Mouse (Mus musculus): ENCODE data around the gene Mctp1. TPM values are rescaled to one million over a fixed set of nuclear protein-coding genes. Genes with fewer than 3 reads are reported as not detected.

Mctp1 gene
- polyA plus RNA-seq, 1 experiment: 0.54 TPM

DNA sequence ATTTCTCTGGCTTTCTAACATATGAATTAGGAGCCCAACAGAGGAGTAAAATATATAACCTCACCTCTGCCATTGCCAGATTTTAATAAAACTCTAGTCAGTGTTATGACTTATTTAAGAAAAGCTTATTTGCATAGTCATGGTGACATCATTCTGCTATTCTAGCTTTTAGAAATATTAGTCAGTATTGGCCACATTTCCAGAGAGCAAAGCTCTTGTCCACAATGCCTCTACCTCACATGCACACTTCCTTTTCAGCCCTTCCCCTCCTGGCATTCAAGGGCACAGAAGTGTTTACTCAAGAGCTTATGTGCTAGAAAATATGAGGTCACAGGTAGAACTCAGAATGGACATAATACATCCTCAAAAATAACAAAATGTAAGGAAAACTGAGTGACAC is 206.9 kb downstream of the Mctp1 start:
- Histone ChIP-seq H3K4me3 (ENCODE audit: insufficient read depth, low read length) (no peak overlapping the region), H3K4me1 (ENCODE audit: control insufficient read depth, insufficient read depth, low read length) (no peaks in the 10 kb centered on the region)
- TF ChIP-seq CTCF (IDR thresholded peaks at IDR 0.05; ENCODE audit: borderline replicate concordance, insufficient read depth, low read length): no peak
- no peak for TF ChIP-seq POLR2A (IDR thresholded peaks at IDR 0.05; ENCODE audit: low read depth, low read length)

DNA sequence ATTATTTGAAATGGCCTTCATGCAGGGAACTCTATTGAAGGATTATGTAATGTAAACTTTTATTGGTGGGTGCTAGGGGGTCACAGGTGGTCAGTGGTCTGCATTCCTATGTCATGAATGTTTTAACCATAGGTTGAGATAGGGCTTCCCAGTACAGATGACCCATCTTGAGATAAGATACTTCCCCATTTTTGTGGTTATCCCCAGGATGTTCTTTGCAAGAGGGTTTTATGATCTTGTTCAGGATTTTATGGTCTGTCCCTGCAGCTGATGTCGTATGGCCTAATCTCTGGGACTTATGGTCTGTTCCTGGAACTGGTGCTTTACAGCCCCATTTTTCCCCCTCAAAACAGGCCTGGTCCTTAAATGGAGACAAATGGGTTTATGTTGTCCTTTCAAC is 207.4 kb downstream of the Mctp1 start:
- TF ChIP-seq POLR2A (IDR thresholded peaks at IDR 0.05; ENCODE audit: low read depth, low read length): no peak
- no peak for TF ChIP-seq CTCF (IDR thresholded peaks at IDR 0.05; ENCODE audit: borderline replicate concordance, insufficient read depth, low read length)
- Histone ChIP-seq H3K4me1 (ENCODE audit: control insufficient read depth, insufficient read depth, low read length) (no peaks in the 10 kb centered on the region), H3K27ac (ENCODE audit: insufficient read depth, low read length) (no peak overlapping the region), H3K4me3 (ENCODE audit: insufficient read depth, low read length) (no peak overlapping the region)

More for the DNA sequence above, 206.9 kb downstream of the Mctp1 start:
- no peak overlapping the region for H3K27ac ChIP-seq (ENCODE audit: insufficient read depth, low read length)

DNA sequence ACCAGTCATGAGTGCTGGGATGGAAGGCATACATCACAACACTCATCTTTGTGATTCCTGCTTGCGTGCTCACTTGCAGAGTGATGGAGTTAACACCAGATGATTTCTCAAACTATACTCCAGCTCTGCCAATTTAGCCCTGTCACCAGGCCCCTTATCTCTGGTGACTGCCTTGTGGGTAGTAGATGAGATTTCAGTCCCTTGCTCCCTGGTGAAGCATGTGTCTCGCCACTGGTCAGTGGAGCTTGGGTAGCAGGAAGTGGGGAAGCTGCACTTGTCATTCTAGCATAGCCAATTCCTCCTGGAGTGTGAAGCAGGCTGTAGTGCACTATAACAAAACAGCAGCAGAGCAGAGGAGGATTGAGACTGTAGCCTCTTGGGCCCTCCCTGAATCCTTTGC is 208.6 kb downstream of the Mctp1 start:
- H3K27ac ChIP-seq (ENCODE audit: insufficient read depth, low read length): no peak overlapping the region
- TF ChIP-seq POLR2A (IDR thresholded peaks at IDR 0.05; ENCODE audit: low read depth, low read length) (no peak), CTCF (IDR thresholded peaks at IDR 0.05; ENCODE audit: borderline replicate concordance, insufficient read depth, low read length) (no peak)

DNA sequence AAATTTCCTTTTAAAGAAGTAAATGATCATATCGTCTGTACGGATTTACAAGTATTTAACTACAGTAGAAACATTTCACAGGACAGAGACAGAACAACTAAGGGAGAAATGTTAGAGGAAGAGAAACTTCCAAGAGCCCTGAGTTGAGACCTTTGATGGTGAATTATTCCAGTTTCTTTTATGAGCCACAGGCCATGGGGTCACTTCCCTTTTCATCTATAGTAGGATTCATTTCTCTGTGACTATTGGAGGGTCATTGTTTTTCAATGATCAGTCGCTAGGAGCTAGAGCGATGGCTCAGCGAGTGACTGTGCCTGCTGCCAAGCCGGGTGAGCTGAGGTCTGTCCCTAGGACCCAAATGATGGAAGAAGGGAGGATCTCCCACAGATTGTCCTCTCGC is 212.7 kb downstream of the Mctp1 start:
- TF ChIP-seq CTCF (IDR thresholded peaks at IDR 0.05; ENCODE audit: borderline replicate concordance, insufficient read depth, low read length): no peak
- TF ChIP-seq POLR2A (IDR thresholded peaks at IDR 0.05; ENCODE audit: low read depth, low read length): no peak
- H3K4me1 ChIP-seq (ENCODE audit: control insufficient read depth, insufficient read depth, low read length): no peaks in the 10 kb centered on the region
- H3K27ac ChIP-seq (ENCODE audit: insufficient read depth, low read length): no peak overlapping the region
- no peak overlapping the region for H3K4me3 ChIP-seq (ENCODE audit: insufficient read depth, low read length)

More for the DNA sequence above, 208.6 kb downstream of the Mctp1 start:
- Histone ChIP-seq H3K4me3 (ENCODE audit: insufficient read depth, low read length) (no peak overlapping the region), H3K4me1 (ENCODE audit: control insufficient read depth, insufficient read depth, low read length) (no peaks in the 10 kb centered on the region)

DNA sequence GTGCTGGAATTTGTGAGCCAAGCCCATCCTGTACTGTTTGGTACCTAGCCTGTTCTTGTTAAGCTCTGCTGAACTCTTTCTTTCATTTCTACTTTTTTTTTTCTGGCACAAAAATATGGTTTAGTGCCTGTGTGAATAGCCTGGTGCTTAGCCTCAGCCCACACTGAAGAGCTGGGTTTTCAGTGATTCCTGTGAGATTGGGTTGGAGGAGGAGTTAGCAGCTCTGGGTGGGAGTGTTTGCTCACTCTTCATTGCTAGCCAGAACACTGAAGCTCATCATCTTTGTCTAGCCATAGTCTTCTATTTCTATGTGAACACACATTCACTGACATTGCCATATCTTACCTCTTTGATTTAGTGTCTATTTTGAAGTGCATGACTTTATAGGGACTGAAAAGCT is 225.1 kb downstream of the Mctp1 start:
- H3K27ac ChIP-seq (ENCODE audit: insufficient read depth, low read length): no peak overlapping the region
- H3K4me1 ChIP-seq (ENCODE audit: control insufficient read depth, insufficient read depth, low read length): no peaks in the 10 kb centered on the region
- no peak for TF ChIP-seq CTCF (IDR thresholded peaks at IDR 0.05; ENCODE audit: borderline replicate concordance, insufficient read depth, low read length)
- no peak for TF ChIP-seq POLR2A (IDR thresholded peaks at IDR 0.05; ENCODE audit: low read depth, low read length)
- H3K4me3 ChIP-seq (ENCODE audit: insufficient read depth, low read length): no peak overlapping the region

DNA sequence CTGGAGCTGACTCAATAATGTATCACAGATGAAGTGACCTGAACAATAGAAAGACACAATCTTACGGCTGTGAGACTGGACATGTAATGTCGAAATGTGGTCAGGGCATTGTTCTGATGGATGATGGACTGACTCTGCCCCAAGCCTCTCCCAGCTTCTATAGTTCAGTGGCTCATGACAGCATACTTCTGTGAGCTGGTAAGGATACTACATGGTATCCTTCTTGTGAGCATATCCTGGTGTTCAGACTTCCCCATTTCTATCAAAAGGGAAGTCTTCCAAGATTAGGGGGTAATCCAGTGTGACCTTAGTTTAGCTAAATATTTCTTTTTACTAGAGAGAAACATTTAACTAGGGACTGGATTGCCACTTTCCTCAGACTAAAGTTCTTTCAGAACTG is 227.2 kb downstream of the Mctp1 start:
- TF ChIP-seq CTCF (IDR thresholded peaks at IDR 0.05; ENCODE audit: borderline replicate concordance, insufficient read depth, low read length) (no peak), POLR2A (IDR thresholded peaks at IDR 0.05; ENCODE audit: low read depth, low read length) (no peak)
- Histone ChIP-seq H3K27ac (ENCODE audit: insufficient read depth, low read length) (no peak overlapping the region), H3K4me3 (ENCODE audit: insufficient read depth, low read length) (no peak overlapping the region), H3K4me1 (ENCODE audit: control insufficient read depth, insufficient read depth, low read length) (no peaks in the 10 kb centered on the region)

DNA sequence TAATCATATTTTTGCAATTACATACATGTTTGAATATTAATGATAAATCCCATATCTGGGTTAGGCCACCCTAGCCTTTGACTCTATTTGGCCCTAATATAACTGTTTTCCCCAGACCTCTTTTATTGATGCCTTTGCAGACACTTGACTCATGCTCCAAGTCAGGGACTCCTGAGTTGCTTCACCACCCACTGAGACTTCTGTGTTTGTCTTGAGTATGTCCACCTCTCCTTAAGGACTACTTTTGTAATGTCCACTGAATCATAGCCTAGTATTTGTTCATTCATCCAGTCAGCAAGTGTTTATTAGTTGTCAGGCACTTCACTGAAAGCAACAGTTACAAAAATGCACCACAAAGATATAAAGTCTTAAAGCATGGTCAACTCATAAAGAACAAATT is 235.8 kb downstream of the Mctp1 start:
- Histone ChIP-seq H3K4me3 (ENCODE audit: insufficient read depth, low read length) (no peak overlapping the region), H3K27ac (ENCODE audit: insufficient read depth, low read length) (no peak overlapping the region), H3K4me1 (ENCODE audit: control insufficient read depth, insufficient read depth, low read length) (no peaks in the 10 kb centered on the region)
- TF ChIP-seq CTCF (IDR thresholded peaks at IDR 0.05; ENCODE audit: borderline replicate concordance, insufficient read depth, low read length): no peak
- no peak for TF ChIP-seq POLR2A (IDR thresholded peaks at IDR 0.05; ENCODE audit: low read depth, low read length)

DNA sequence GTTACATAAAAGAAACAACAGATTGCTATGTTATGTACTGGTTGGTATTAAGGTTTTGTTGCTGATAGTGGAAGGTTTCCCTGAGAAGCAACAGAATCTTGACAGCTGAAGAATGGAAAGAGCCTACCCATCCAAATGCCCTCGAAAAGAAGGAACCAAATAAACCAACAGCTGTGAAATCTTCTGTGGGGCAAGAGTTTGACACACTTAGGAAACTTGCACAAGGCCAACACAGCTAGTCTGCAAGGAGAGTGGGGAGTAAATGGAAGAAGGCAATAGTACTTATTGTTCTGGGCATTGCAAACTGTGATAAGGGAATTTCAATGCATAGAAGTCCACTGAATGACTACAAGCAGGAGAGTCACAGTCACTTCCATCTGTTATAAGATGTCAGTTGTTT is 236.2 kb downstream of the Mctp1 start:
- TF ChIP-seq CTCF (IDR thresholded peaks at IDR 0.05; ENCODE audit: borderline replicate concordance, insufficient read depth, low read length): no peak
- no peak for TF ChIP-seq POLR2A (IDR thresholded peaks at IDR 0.05; ENCODE audit: low read depth, low read length)
- H3K27ac ChIP-seq (ENCODE audit: insufficient read depth, low read length): no peak overlapping the region
- H3K4me1 ChIP-seq (ENCODE audit: control insufficient read depth, insufficient read depth, low read length): no peaks in the 10 kb centered on the region
- H3K4me3 ChIP-seq (ENCODE audit: insufficient read depth, low read length): no peak overlapping the region

DNA sequence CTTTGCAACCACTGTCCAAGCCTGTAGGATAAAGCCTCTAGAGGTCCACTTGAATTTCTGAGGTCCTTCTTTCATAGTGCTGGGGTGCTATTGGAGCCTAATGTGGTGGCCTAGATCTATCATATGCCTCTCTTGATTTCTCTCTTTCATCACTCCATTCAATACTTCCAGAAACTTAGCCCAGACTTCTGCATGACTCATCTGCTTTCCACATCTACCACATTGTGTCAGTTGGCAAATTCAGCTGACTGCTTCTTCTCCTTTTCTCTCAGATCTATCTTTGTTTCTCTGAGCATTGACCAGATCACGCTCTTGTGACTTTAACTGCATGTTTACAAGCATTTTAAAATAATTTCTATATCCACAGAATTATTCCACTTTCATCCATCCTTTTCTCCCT is 249.4 kb downstream of the Mctp1 start:
- Histone ChIP-seq H3K4me1 (ENCODE audit: control insufficient read depth, insufficient read depth, low read length) (no peaks in the 10 kb centered on the region), H3K27ac (ENCODE audit: insufficient read depth, low read length) (no peak overlapping the region), H3K4me3 (ENCODE audit: insufficient read depth, low read length) (no peak overlapping the region)
- TF ChIP-seq CTCF (IDR thresholded peaks at IDR 0.05; ENCODE audit: borderline replicate concordance, insufficient read depth, low read length) (no peak), POLR2A (IDR thresholded peaks at IDR 0.05; ENCODE audit: low read depth, low read length) (no peak)

DNA sequence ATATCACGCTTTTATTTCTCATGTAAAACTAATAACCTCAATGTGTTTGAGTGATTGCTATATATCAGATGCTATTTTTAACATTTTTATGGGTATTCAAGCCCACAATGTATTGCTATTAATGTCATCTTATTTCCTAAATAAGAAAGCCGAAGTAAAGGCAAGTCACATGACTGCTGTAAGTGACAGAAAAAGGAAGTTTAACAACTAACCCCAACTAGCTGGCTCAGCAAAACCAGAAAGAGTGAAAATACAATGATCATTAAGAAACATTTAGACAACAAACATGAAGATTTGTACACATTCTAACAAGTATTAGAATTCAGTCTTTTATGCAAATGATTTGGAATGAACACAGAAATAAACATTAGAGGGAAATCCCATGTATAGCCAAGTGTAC is 253.9 kb downstream of the Mctp1 start:
- Histone ChIP-seq H3K4me1 (ENCODE audit: control insufficient read depth, insufficient read depth, low read length) (no peaks in the 10 kb centered on the region), H3K4me3 (ENCODE audit: insufficient read depth, low read length) (no peak overlapping the region), H3K27ac (ENCODE audit: insufficient read depth, low read length) (no peak overlapping the region)
- TF ChIP-seq CTCF (IDR thresholded peaks at IDR 0.05; ENCODE audit: borderline replicate concordance, insufficient read depth, low read length) (no peak), POLR2A (IDR thresholded peaks at IDR 0.05; ENCODE audit: low read depth, low read length) (no peak)

DNA sequence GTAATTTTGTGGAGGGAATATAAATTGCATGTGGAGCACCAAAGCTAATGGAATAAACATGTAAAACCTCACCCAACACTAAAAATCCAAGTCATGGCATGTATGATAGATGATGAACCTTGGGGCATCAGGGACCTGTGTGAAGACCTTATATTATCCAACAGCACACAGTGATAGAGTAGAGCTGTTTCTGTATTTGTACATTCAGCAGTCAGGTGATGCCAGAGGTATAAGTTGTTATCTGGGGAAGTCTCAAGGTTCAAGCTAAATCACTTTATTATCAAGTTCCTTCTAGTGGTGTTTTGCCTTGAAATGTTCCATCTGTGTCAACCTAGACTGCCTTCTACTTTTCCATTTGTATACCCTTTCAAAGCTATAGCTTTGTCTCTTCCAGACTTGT is 275.2 kb downstream of the Mctp1 start:
- no peak overlapping the region for H3K27ac ChIP-seq (ENCODE audit: insufficient read depth, low read length)
- TF ChIP-seq CTCF (IDR thresholded peaks at IDR 0.05; ENCODE audit: borderline replicate concordance, insufficient read depth, low read length): no peak
- TF ChIP-seq POLR2A (IDR thresholded peaks at IDR 0.05; ENCODE audit: low read depth, low read length): no peak
- no peak overlapping the region for H3K4me3 ChIP-seq (ENCODE audit: insufficient read depth, low read length)
- no peaks in the 10 kb centered on the region for H3K4me1 ChIP-seq (ENCODE audit: control insufficient read depth, insufficient read depth, low read length)
